Mouse (Mus musculus): ENCODE data around the gene Prdm5.

Prdm5 gene

DNA sequence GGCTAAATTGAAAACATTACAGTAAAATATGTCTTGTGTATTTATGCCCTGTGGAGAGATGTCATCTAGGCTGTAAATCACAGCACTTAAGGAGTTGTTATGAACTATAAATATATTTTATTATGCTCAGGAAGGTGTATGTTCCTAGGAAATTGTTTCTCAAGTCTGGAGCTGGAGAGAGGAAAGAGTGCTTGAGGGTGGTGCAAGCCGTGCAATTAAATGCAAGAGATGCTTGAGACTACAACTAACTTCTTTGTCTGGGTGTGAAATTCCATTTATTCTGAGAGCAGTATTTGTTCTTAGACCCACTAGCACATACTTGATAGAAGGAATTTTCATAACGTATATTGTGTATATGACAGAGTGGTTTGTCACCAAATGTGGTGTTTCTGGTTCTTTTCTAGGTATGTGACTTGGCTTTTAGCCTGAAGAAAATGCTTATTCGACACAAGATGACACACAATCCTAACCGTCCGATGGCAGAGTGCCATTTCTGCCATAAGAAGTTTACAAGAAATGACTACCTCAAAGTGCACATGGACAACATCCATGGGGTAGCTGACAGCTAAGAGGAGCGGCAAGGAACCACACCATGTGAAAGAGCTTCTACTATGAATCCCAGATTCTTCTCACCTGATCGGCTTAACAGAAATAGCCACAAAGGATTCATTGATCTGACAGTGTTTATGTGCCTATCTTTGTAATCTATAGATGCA is 156.9 kb downstream of the Prdm5 start:
- DNase-seq (ENCODE audit: low spot score): no peak

DNA sequence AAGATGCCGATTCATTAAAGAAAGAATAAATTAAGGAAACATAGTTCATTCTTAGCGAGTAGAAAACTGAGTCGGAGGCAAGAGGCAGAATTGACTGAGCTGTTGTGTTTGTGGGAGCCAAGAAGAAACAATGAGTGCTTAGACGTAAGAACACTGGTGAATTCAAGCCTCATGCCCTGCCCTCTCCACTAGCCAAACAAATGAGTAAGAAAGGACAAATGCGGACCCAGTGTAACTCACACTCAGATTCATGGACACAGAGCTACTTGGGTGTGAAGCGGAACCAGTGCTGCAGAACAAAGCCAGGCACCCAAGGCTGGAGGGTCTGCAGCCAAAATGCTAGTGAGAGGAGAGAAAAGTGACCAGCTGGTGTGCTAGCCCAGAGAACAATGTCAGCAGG is 171.7 kb downstream of the Prdm5 start:
- no peak for DNase-seq (ENCODE audit: low spot score)

DNA sequence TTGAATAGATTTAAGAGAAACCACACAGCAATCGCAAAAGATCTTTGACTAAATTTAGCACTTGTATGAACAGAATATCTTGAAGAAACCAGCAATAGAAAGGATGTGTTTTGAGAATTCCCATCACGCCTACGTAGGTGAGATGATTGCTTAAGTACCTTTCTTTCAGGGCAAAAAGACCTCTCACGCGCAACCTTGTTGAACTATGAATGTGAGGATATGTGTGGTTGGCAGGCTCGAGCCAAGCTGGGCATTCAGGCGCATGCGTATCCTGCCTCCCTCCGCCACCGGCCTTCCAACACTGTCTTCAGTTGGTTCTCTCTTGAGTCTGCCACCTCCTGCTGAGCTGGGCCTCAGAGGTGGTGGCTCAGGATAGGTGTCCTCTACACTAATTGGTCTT is 173.5 kb downstream of the Prdm5 start, which contains the start of gene 4930544G11Rik:
Gene 4930544G11Rik, plus strand, starts transcription at position 301 of the 400 bp plus-strand sequence.
- DNase-seq (ENCODE audit: low spot score): no peak

DNA sequence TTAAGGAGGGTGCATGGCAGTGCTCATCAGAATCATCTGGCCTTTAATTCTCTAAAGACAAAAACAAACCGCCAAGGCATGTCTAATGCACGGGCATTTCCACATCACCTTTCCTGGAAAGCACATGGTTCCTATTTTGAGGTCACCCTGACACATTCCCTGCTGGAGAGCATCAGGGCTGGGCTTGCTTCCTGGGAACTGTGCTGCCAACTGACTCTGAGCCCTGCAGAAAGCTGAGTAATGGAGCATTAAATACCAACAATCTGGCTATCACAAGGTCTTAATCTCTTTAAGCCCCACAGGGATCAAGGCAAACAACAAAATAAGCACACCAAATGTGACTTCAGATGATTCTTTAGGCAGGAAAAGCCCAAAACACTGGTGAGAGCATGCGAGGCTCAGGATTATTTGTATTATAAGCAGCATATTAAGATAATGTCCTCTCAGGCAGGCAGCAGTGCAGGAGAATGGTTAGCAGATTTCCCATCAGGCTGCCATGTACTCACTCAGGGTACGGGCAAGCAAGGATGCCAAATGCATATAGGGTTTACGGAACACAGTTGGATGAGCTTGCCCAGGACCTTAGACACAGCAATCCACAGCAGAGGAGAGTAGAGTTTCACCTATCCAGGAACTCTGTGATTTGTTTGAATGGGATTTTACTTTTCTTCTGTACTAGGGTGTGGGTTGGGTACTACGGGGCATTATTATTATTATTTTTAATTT is 190.8 kb downstream of the Prdm5 start:
- DNase-seq (ENCODE audit: low spot score): no peak

DNA sequence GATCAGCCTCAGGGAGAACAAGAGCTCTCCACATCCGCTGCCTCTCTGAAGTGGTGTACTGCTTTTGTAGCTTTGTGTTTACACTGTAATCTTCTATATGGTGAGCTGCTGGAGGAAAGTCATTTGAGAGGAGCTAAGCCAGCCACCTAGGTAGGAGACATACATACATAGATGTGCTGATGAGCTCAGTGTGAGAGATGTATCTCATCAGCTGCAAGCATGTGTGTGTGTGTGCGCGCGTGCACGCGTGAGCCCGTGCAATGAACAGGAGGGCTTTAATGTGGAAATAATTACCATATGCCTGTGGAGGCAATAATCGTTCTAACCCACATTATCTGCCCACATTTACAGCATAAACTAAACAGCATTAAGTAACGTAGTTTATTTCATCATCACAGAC is 191.6 kb downstream of the Prdm5 start:
- DNase-seq (ENCODE audit: low spot score): no peak
